Mouse (Mus musculus): ENCODE data around the gene Dock2. TPM values are rescaled to one million over a fixed set of nuclear protein-coding genes. Genes with fewer than 3 reads are reported as not detected.

The Dock2 gene
- total RNA-seq, 2 experiments from 2014 or later: 3.4 to 4.4 TPM

GRCm38 (mm10) chr11:34430940-34431339 lies 352.8 kb downstream of the Dock2 start:
- DNase-seq (ENCODE audit: low spot score in 2 of 2): no peak

GRCm38 (mm10) chr11:34427212-34427611 lies 356.5 kb downstream of the Dock2 start:
- DNase-seq (ENCODE audit: low spot score in 2 of 2): no peak

DNA sequence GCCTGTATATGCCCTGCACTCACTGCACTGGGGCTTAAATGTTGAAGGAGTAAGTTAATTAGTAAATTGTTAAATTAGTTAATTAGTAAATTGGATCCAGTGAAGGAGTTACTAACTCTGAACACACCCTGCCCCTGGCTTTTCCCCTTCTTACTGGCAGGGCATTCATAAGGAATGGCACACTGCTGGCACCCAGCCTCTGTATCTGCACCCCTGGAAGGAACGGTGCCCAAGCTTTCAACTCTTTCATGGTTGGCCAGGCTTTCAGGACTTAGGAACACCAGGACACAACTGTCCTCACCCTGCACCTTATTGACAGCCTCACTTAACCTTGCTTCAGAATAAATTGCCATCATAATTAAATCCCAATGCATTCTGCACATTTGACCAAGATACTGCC lies 359.1 kb downstream of the Dock2 start:
- no peak for DNase-seq (ENCODE audit: low spot score in 2 of 2)

DNA sequence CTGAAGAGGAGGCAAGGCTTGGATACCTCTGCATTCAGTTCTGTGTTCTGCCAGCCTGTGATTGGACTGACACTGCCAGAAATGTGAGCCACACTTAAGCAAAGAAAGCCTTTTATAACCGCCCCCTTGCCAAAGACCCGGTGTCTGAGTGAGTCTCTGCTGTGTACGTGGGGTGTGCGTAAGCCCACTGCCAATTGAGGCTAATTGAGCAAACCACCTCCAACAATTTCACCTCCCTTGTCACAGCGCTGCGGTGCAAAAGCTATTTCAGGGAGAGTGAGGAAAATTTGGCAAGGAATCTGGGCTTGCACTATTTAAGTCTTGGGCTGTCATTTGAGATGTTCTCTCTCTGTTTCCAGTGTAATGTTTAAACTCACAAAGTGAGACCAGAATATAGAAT lies 362.6 kb downstream of the Dock2 start:
- DNase-seq (ENCODE audit: low spot score in 2 of 2): no peak

- DNase-seq (ENCODE audit: low spot score in 2 of 2): no peak
Measured at GRCm38 (mm10) chr11:34416619-34416979, 367.1 kb downstream of the Dock2 start.

DNA sequence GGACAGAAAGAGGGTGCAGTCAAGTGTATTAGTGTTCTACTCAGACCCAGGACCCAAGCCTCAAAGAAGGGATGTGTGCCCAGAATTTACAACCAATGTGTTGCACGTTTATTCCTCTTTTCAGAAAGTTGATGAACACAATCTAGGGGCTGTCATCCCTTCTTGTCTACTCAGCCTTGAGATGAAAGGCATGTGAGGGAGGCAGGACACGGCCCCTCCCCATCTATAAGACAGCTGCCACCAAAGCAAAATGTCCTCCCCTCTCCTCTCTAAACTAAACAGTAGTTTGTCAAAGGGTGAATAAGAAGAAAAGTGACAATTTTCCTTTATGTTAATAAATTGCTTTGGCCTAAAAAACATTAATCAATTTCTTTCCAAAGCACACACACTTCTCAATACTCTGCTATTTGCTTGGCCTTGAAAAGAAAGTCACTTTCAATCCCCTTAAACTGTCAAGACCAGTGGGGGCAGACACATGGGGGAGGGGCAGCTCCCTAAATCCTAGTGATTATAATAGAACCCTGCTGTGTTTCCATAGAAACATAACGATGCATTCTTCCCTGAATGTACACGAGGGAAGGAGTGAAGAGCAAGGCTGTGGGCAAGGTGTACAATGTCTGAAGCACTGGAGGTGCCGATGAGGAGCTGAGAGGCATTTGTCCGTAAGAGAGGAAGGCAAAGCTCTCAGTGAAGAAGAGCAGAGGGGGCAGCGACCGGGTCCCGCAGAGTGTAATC lies 367.6 kb downstream of the Dock2 start:
- no peak for DNase-seq (ENCODE audit: low spot score in 2 of 2)

DNA sequence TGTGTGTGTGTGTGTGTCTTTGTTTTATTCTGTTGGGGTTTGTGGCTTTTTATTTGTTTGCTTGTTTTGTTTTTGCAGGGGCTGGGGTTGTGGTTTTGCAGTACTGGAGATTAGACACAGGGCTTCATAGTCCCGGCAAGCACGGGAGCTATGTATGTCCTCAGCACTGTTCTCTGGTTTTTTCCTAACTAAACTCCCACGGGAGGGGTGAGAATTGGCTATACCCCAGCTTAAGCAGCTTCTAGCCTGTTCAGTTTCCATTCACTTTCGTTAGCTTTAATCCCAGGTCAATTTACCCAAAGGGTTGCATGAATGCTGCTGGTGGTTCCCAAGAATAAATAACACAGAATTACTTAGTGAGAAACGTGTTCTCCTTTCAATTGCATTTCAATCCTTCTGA lies 376.8 kb downstream of the Dock2 start:
- DNase-seq (ENCODE audit: low spot score in 2 of 2): no peak

DNA sequence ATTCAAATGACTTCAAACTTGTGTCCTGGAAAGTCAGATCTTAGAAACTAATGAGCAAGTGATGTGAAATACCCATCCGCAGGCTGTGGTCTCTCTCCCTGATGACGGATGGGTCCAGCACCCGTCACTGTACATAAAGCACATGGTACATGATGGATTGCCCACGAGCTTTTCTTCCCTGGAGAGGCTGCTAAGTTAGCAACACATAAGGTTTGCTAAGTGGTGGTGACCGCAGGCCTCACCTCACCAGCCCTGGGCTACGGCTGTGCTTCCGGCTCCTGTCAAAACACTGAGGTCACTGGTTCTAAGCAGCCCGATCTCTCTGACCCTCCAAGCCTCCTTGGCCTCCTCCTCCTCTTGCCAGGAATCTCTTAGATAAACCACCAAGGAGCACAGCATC lies 377.4 kb downstream of the Dock2 start:
- no peak for DNase-seq (ENCODE audit: low spot score in 2 of 2)

GRCm38 (mm10) chr11:34405311-34405710 lies 378.4 kb downstream of the Dock2 start:
- no peak for DNase-seq (ENCODE audit: low spot score in 2 of 2)

GRCm38 (mm10) chr11:34401343-34401742 lies 382.3 kb downstream of the Dock2 start:
- no peak for DNase-seq (ENCODE audit: low spot score in 2 of 2)

DNA sequence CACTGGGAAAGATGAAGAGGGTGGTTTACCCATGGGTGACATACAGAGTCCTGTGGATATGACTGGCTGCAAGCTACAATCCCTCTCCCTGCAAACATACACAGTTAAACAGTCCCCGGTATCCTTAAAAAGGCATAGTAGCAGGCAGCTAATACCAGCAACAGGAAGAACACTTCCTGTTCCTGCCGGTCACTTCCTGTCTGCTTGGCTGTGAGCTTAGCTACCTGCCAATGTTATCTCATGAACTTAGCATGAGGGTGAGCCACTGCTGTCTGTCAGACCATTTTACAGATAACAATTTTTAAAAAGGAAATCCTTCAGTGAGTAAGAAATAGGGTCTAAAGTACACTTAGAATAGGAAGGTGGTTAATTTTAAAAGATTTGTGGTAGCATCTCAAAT lies 385.1 kb downstream of the Dock2 start:
- DNase-seq (ENCODE audit: low spot score in 2 of 2): no peak

DNA sequence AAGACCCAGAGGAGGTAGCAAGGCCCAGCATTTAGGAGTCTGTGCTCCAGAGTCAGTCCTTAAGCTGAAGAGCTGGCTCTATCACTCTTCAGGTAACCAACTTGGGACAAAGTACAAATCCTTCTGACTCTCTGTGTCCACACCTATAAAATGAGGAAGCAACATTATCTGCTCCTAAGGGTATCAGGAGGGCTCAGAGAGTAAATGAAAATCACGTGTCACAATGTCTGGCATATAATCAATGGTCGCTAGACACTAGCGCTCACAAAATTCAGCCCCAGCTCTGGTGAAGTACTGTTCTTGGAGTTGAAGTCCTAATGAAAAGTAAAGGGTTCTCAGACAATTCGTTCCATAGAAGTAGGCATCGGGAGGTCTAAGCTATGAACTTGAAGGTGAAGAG lies 386.0 kb downstream of the Dock2 start:
- no peak for DNase-seq (ENCODE audit: low spot score in 2 of 2)

DNA sequence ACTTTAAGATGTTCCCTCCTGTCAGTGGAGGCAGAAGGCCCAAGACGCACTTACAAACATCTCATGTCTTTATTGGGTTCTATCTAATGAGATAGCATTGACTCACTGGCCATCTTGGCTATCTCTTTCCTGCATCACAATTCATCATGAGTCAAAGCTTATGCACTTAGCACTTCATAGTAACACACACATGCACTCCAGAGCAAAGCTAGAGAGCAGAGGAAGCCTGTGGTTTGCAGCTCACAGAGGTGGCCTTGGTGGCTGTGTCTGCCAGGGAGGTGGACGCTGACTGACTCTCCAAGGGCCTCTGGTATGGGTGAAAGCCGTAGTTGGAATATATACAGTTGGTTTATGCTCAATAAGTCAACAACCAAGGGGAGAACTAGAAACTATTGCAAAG lies 387.9 kb downstream of the Dock2 start:
- DNase-seq (ENCODE audit: low spot score in 2 of 2): no peak

GRCm38 (mm10) chr11:34392105-34392504 lies 391.6 kb downstream of the Dock2 start:
- no peak for DNase-seq (ENCODE audit: low spot score in 2 of 2)

GRCm38 (mm10) chr11:34389261-34390116 lies 394.2 kb downstream of the Dock2 start:
- DNase-seq (ENCODE audit: low spot score in 2 of 2): no peak

GRCm38 (mm10) chr11:34385001-34385688 lies 398.5 kb downstream of the Dock2 start:
- no peak for DNase-seq (ENCODE audit: low spot score in 2 of 2)

DNA sequence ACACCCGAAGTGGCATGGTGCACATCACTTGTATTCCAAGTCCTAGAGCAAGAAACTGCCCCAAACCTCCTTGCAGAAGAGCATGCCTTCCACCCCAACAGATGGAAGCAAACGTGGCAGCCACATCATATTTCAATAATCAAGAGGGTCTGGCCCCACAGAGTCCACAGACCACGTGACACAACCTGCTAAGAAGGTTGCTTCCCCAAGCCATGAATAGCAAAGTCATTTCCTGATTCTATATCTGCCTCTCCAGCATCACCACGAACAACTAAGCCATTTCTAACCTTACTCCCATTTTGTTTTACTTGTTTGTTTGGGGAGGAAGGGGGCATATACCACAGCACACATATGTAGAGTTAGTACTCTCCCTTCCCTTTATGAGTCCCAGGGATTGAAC lies 399.5 kb downstream of the Dock2 start:
- no peak for DNase-seq (ENCODE audit: low spot score in 2 of 2)

DNA sequence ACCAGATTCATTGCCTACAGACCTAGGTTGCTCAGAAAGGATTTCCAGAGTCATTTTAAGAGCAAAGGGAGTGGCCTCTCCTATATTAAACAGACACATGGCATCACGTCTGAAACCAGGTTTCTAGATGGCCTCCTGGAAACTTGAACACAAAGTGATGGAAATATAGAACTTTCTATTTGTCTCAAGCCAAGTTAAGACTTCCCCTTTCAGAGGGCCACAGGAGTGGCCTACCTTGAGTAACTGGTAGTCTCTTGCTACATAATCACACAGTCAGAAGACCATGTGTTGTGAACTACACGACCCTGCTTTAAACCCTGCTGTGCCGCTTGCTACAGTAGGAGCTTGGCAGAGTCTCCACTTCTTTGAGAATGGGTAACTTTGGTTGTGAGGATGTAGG lies 400.2 kb downstream of the Dock2 start:
- DNase-seq (ENCODE audit: low spot score in 2 of 2): no peak

GRCm38 (mm10) chr11:34377649-34378048 lies 406.0 kb downstream of the Dock2 start:
- DNase-seq (ENCODE audit: low spot score in 2 of 2): no peak

GRCm38 (mm10) chr11:34375557-34375956 lies 408.1 kb downstream of the Dock2 start:
- no peak for DNase-seq (ENCODE audit: low spot score in 2 of 2)

DNA sequence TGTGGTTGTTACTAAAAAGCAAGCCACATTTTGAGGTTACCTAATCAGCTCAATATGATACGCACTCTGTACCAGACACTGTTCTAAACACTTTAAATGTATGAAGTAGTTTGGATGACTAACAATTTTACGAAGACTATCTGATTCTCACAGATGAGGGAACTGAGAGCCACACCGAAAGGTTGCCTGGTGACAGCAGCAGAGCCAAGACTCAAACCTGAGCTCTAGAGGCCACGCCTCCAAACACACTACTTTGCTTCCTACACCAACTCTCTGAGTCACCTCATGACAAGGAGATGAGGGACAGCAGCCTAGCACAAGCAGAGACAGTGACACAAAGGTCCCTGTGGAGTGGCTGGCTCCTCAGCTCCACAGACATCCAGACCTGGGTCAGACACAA lies 411.5 kb downstream of the Dock2 start:
- no peak for DNase-seq (ENCODE audit: low spot score in 2 of 2)

DNA sequence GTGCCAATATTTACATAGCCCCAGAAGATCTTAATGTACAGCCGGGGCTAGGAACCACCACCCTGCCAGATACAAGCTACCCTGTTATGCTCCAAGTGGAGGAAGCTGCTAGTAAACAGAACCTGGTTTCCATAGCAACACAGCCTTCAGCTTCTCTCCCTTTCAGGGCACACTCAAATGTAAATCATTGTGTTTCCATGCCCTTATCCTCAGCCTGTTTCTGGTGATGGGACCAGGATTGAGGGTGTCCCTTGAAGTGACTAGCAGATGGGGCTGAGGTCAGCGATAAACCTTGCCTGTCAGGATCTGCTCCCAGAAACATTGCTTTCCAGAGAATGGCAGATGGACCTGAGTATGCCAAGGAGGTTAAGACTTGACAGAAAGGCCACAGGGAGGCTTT lies 427.6 kb downstream of the Dock2 start:
- no peak for DNase-seq (ENCODE audit: low spot score in 2 of 2)

Data from adrenal gland, postnatal 4 days (tissue).